Mouse (Mus musculus): ENCODE data around the gene Zfp459. TPM values are rescaled to one million over a fixed set of nuclear protein-coding genes. Genes with fewer than 3 reads are reported as not detected.
A peak's percentile ranks its signal among the peaks of the same experiment; 100 is the strongest.
"Not testable (repeated sequence)": the region's sequence is repeated elsewhere in the genome, so short reads cannot be mapped to it uniquely, and the experiment has no call there.

Gene Zfp459
- polyA plus RNA-seq, 1 experiment, result not detected

DNA sequence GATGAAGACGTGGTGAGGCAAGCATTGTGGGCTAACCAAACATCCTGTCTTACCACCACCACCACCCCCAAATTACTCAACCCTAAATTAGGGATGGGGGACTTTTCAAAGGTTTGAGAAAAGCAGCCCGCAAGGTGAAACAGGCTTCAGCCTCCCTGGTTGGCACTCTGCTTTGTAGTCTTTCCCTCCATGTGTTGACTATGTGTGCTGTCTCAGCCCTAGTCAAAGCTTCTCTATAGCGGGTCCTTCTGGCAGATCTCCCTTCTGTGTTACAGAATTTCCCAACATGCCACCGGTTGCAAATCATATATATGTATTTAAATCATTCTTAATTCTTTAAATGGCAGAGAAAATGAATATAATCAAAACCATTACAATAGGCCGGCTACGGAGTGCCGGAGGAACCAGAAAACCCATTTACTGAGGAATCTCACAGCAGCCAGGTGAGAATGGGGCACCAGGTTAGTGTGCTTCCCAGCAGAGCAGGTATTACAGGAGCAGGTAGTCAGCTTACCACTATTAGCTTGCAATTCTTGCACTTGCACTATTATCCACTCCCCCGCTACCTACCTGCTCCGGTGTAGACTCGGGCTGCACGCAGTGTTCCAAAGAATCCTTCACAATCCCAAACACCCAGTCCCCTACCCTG is 536 bp downstream of the Zfp459 start:
- no peaks in the 10 kb centered on the region for H3K27me3 ChIP-seq (ENCODE audit: control insufficient read depth)
- peaks cover 9% of the 10 kb centered on the region for H3K4me1 ChIP-seq (ENCODE audit: control insufficient read depth)
- no peaks in the 10 kb centered on the region for H3K36me3 ChIP-seq (ENCODE audit: control insufficient read depth)
- peak overlapping the region; percentile 69 for H3K4me3 ChIP-seq (replicated peaks)
- TF ChIP-seq GATA1 (IDR thresholded peaks at IDR 0.05; ENCODE audit: low read length), result no peak
- no peak for TF ChIP-seq TAL1 (IDR thresholded peaks at IDR 0.05; ENCODE audit: low read length)
- no peaks in the 10 kb centered on the region for H3K9me3 ChIP-seq (ENCODE audit: control insufficient read depth, low read length)

DNA sequence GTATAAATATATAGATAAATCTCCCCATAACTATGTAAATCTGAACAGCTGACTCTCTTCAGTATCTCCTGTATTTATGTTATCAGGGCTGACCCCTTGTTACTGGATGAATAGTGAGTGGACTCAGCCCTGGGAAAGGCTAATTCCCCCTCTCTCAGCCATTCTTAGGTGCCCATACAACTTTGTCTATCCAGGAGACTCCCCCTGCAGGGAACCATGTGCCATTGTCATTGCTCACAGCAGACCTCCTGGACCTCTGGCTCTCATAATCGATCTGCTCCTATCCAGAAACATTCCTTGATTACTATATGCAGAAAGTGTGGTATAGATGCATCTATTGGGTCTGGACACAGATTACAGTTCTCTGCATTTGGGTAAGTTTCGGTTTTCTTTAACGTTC is 4.4 kb downstream of the Zfp459 start:
- peaks cover 9% of the 10 kb centered on the region for H3K4me1 ChIP-seq (ENCODE audit: control insufficient read depth)
- no peak for TF ChIP-seq TAL1 (IDR thresholded peaks at IDR 0.05; ENCODE audit: low read length)
- H3K27me3 ChIP-seq (ENCODE audit: control insufficient read depth), result no peaks in the 10 kb centered on the region
- no peaks in the 10 kb centered on the region for H3K9me3 ChIP-seq (ENCODE audit: control insufficient read depth, low read length)
- H3K36me3 ChIP-seq (ENCODE audit: control insufficient read depth), result no peaks in the 10 kb centered on the region
- H3K4me3 ChIP-seq (replicated peaks), result no peak overlapping the region

DNA sequence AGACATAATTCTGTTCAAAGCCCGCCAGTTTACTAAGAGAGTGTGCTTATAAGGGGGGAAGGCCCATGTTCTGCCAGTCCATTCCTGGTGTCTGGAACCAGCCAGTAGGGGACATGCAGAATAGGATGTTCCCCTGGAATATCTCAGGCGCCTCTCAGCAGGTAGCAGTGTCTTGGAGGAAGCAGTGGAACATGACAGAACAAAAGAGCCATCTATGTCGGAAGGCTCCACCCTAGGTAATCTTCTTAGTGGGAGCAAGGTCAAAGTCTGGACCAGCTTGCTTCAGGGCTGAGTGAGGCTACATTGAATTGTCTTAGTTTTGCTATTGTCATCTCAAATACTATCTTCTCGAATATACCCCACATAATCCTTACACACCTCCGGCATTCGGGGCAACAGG is 5.5 kb downstream of the Zfp459 start:
- no peak for TF ChIP-seq GATA1 (IDR thresholded peaks at IDR 0.05; ENCODE audit: low read length)
- TF ChIP-seq TAL1 (IDR thresholded peaks at IDR 0.05; ENCODE audit: low read length), result no peak
- H3K4me3 ChIP-seq (replicated peaks), result no peak overlapping the region
- H3K27me3 ChIP-seq (ENCODE audit: control insufficient read depth), result no peaks in the 10 kb centered on the region
- no peaks in the 10 kb centered on the region for H3K36me3 ChIP-seq (ENCODE audit: control insufficient read depth)
- peaks cover under 1% of the 10 kb centered on the region; the same call in 1 of the 2 replicates for H3K4me1 ChIP-seq (ENCODE audit: control insufficient read depth)
- no peaks in the 10 kb centered on the region for H3K9me3 ChIP-seq (ENCODE audit: control insufficient read depth, low read length)

DNA sequence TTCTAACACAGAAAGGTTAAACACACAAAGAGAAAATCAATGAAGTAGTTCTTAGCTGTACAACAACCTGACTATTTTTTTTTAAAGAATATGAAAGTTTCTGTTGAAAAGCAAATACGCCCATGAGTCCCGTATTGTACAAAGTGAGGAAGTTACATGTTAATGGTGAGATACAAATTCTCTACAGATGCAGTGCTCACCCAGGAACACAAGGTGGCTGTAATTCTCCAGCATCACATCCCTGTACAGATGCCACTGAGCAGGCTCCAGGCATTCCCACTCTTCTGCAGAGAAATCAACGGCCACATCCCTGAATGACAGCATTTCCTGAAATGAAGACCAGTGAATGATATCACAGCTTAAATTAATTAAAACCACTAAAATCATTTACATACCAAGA is 7.6 kb downstream of the Zfp459 start:
- not testable (repeated sequence) for H3K4me1 ChIP-seq (ENCODE audit: control insufficient read depth); H3K4me3 ChIP-seq (replicated peaks); H3K36me3 ChIP-seq (ENCODE audit: control insufficient read depth); H3K27me3 ChIP-seq (ENCODE audit: control insufficient read depth); H3K9me3 ChIP-seq (ENCODE audit: control insufficient read depth, low read length)

DNA sequence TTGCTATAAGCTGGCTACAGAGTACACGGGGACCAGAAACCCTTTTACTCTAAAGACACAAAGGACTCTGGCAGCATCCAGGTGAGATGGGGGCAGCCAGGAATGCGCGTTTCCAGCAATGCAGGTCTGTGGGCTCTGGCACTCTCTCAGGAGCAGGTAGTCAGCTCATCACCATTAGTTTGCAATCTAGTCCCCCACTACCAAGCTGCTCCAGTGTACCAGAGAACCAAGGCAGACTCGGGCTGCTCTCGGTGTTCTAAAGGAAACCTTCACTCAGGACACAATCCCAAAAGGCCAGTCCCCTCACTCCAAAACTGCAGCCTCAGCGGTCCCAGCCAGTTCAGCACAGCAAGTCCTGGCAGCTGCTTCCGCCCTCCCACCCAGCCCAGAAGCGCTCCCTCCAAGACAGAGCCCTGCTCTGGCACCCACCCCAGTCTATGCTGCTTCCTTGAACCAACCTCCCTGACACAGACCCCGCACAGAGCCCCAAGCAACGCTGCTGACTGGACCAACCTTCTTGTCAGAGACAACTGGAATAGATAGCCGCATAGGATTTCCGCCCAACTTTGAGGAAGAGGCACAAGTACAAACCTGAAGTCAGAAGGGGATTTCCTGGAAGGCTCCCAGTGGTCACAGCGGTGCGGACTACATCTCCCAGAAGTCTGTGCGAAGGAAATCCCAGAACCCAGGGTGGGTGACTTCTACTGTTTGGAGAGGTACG is 21.9 kb downstream of the Zfp459 start, which contains the start of gene Zfp429:
Gene Zfp429, minus strand, starts transcription at position 637 of the 721 bp plus-strand sequence.
- peak within 1 kb of the TSS; percentile 64 for H3K4me3 ChIP-seq (replicated peaks)
- H3K4me1 ChIP-seq (ENCODE audit: control insufficient read depth); H3K36me3 ChIP-seq (ENCODE audit: control insufficient read depth); H3K27me3 ChIP-seq (ENCODE audit: control insufficient read depth); H3K9me3 ChIP-seq (ENCODE audit: control insufficient read depth, low read length): not testable (repeated sequence)

DNA sequence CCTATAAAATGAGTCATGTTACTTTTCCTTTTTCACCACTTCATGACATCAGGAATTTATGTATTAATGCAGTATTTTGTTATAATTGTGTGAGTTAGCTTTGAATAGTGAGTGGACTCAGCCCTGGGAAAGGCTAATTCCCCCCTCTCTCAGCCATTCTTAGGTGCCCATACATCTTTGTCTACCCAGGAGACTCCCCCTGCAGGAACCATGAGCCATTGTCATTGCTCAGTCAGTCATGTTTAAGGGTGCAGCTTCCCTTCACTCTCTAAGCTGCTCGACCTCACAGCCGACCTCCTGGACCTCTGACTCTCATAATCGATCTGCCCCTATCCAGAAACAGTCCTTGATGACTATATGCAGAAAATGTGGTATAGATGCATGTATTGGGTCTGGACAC is 45.0 kb downstream of the Zfp459 start:
- not testable (repeated sequence) for H3K27me3 ChIP-seq (ENCODE audit: control insufficient read depth); H3K36me3 ChIP-seq (ENCODE audit: control insufficient read depth); H3K9me3 ChIP-seq (ENCODE audit: control insufficient read depth, low read length); H3K4me1 ChIP-seq (ENCODE audit: control insufficient read depth); H3K4me3 ChIP-seq (replicated peaks)

DNA sequence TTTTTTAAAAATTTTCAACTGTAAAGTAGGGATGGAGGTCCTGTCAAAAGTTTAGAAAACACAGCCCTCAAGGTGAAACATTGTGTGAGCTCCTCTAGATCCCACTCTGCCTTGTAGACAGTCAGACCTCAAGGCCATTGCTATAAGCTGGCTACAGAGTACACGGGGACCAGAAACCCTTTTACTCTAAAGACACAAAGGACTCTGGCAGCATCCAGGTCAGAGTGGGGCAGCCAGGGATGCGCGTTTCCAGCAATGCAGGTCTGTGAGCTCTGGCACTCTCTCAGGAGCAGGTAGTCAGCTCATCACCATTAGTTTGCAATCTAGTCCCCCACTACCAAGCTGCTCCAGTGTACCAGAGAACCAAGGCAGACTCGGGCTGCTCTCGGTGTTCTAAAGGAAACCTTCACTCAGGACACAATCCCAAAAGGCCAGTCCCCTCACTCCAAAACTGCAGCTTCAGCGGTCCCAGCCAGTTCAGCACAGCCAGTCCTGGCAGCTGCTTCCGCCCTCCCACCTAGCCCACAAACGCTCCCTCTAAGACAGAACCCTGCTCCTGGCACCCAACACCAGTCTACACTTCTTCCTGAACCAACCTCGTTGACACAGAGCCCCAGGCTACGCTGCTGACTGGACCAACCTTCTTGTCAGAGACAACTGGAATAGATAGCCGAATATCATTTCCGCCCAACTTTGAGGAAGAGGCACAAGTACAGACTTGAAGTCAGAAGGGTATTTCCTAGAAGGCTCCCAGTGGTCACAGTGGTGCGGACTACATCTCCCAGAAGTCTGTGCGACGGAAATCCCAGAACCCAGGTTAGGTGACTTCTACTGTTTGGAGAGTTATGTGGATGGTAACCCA is 45.9 kb downstream of the Zfp459 start, which contains the start of the genes Gm28041 and Zfp456:
Gene Gm28041, minus strand, starts transcription at position 684 of the 862 bp plus-strand sequence.
Gene Zfp456, minus strand, starts transcription at position 761 of the 862 bp plus-strand sequence.
- not testable (repeated sequence) for H3K4me1 ChIP-seq (ENCODE audit: control insufficient read depth); H3K27me3 ChIP-seq (ENCODE audit: control insufficient read depth); H3K36me3 ChIP-seq (ENCODE audit: control insufficient read depth); H3K9me3 ChIP-seq (ENCODE audit: control insufficient read depth, low read length)
- H3K4me3 ChIP-seq (replicated peaks), result peak within 1 kb of the TSS; percentile 58

DNA sequence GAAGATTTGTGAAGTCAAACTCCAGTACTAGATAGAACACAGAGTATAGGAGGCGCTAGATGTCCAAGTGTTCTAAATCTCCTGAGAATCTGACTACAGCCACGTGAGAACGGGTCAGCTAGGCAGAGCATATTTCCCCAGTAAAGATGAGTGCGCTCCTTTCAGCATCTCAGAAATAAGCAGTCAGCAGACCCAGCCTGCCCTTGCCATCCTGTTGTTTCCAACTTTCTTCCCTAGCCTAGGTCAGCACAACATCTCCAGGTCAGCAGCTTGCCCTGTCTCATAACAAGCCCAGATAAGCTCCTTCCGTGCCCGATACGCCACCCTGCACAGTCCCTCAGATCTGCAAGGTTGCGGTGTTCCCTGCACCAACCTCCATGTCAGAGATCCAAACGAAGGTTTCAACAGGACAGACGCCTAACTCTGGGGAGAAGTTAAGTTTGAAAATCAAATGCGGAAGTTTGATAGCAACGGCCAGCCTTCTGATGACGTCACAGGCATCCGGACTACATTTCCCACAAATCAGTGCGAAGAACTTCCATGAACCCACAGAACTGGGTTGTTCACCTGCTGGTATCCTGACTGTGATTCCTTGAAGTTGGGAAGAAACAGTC is 61.0 kb downstream of the Zfp459 start, which contains the start of the genes Gm28044 and Zfp953:
Gene Gm28044, minus strand, starts transcription at position 406 of the 614 bp plus-strand sequence.
Gene Zfp953, minus strand, starts transcription at position 475 of the 614 bp plus-strand sequence.
- no peaks in the 10 kb centered on the region for H3K9me3 ChIP-seq (ENCODE audit: control insufficient read depth, low read length)
- H3K4me1 ChIP-seq (ENCODE audit: control insufficient read depth), result peaks cover 21% of the 10 kb centered on the region
- H3K4me3 ChIP-seq (replicated peaks), result peak within 1 kb of the TSS; percentile 73
- H3K36me3 ChIP-seq (ENCODE audit: control insufficient read depth), result no peaks in the 10 kb centered on the region
- TF ChIP-seq TAL1 (IDR thresholded peaks at IDR 0.05; ENCODE audit: low read length) (no peak), GATA1 (IDR thresholded peaks at IDR 0.05; ENCODE audit: low read length) (no peak)
- no peaks in the 10 kb centered on the region for H3K27me3 ChIP-seq (ENCODE audit: control insufficient read depth)

Other genes starting within 250 kb of the Zfp459 start
- gene Rsl1, start 248.2 kb downstream of the Zfp459 start, polyA plus RNA-seq (2012), result not detected in 2 replicates
- 0.02 TPM in 1 of 2 replicates, not detected in the other for gene Zfp455, start 226.9 kb downstream of the Zfp459 start, polyA plus RNA-seq (2012)
- gene Zfp458, start 143.0 kb downstream of the Zfp459 start, polyA plus RNA-seq (2012), result not detected in 2 replicates
- gene Zfp457, start 114.9 kb downstream of the Zfp459 start, polyA plus RNA-seq (2012), result not detected in 2 replicates
- 0.02 TPM in 1 of 2 replicates, not detected in the other for gene Zfp595, start 88.8 kb downstream of the Zfp459 start, polyA plus RNA-seq (2012)
- not detected in 2 replicates for gene Gm28044, start 60.9 kb downstream of the Zfp459 start, polyA plus RNA-seq (2012)
- 0.01 TPM in 1 of 2 replicates, not detected in the other for gene Zfp953, start 60.8 kb downstream of the Zfp459 start, polyA plus RNA-seq (2012)
- not detected in 2 replicates for gene Gm28041, start 45.7 kb downstream of the Zfp459 start, polyA plus RNA-seq (2012)
- not detected in 2 replicates for gene Zfp456, start 45.6 kb downstream of the Zfp459 start, polyA plus RNA-seq (2012)
- gene Zfp429, start 21.6 kb downstream of the Zfp459 start, polyA plus RNA-seq (2012), result 0.02 and 0.12 TPM in 2 replicates
- 0.03 and 0.07 TPM in 2 replicates for gene Zfp874a, start 30.2 kb upstream of the Zfp459 start, polyA plus RNA-seq (2012)
- gene Zfp874b, start 62.8 kb upstream of the Zfp459 start, polyA plus RNA-seq (2012), result 0.10 and 0.19 TPM in 2 replicates
- 0.02 TPM in 1 of 2 replicates, not detected in the other for gene Zfp58, start 79.1 kb upstream of the Zfp459 start, polyA plus RNA-seq (2012)
- gene Gm26965, start 104.7 kb upstream of the Zfp459 start, polyA plus RNA-seq (2012), result not detected in 2 replicates
- gene Zfp87, start 104.8 kb upstream of the Zfp459 start, polyA plus RNA-seq (2012), result 0.03 and 0.27 TPM in 2 replicates
- gene Zfp748, start 132.4 kb upstream of the Zfp459 start, polyA plus RNA-seq (2012), result 0.01 TPM in 1 of 2 replicates, not detected in the other
- gene Zfp729b, start 188.3 kb upstream of the Zfp459 start, polyA plus RNA-seq (2012), result 0.01 TPM in 1 of 2 replicates, not detected in the other
- not detected in 2 replicates for gene Gm49345, start 216.4 kb upstream of the Zfp459 start, polyA plus RNA-seq (2012)
- gene Zfp729a, start 216.4 kb upstream of the Zfp459 start, polyA plus RNA-seq (2012), result under 0.01 and 0.01 TPM in 2 replicates

Data from erythroblast, embryonic 14.5 days (primary cell).